Mouse (Mus musculus) spleen, adult 12 weeks (tissue): ENCODE results near the gene Babam2.

Experiments used
- DNase-seq: peaks from one replicate; pipeline ENCODE4 v3.0.0; 2022; ENCODE audit warnings: low spot score

Babam2 gene

GRCm38 (mm10) chr5:31697644-31698296, at the start of gene Babam2:
TSS of gene Babam2 (plus strand) at chr5:31697684.
- peak; percentile 96 for DNase-seq

- no peak for DNase-seq
Measured at GRCm38 (mm10) chr5:31650518-31651288, 46.8 kb upstream of the Babam2 start.

- no peak for DNase-seq
Measured at GRCm38 (mm10) chr5:31655688-31656190, 41.7 kb upstream of the Babam2 start.

GRCm38 (mm10) chr5:31666176-31666575, 31.3 kb upstream of the Babam2 start:
- no peak for DNase-seq

GRCm38 (mm10) chr5:31668325-31668968, 29.0 kb upstream of the Babam2 start:
- no peak for DNase-seq

- DNase-seq: no peak
Measured at GRCm38 (mm10) chr5:31669984-31670383, 27.5 kb upstream of the Babam2 start.

GRCm38 (mm10) chr5:31671137-31671536, 26.3 kb upstream of the Babam2 start:
- DNase-seq: no peak

- no peak for DNase-seq
Measured at GRCm38 (mm10) chr5:31673431-31673830, 24.1 kb upstream of the Babam2 start.

- no peak for DNase-seq
Measured at GRCm38 (mm10) chr5:31678000-31678399, 19.5 kb upstream of the Babam2 start.

GRCm38 (mm10) chr5:31680183-31680582, 17.3 kb upstream of the Babam2 start:
- DNase-seq: no peak

- no peak for DNase-seq
Measured at GRCm38 (mm10) chr5:31682305-31682704, 15.2 kb upstream of the Babam2 start.

GRCm38 (mm10) chr5:31686040-31686439, 11.4 kb upstream of the Babam2 start:
- DNase-seq: peak; percentile 22

- DNase-seq: no peak
Measured at GRCm38 (mm10) chr5:31687972-31688371, 9.5 kb upstream of the Babam2 start.

GRCm38 (mm10) chr5:31693191-31693590, 4.3 kb upstream of the Babam2 start:
- DNase-seq: no peak

- DNase-seq: no peak
Measured at GRCm38 (mm10) chr5:31696971-31697643, 377 bp upstream of the Babam2 start, which contains the start of gene Rbks. TSS of gene Rbks (minus strand) at chr5:31697627.

GRCm38 (mm10) chr5:31698297-31698726, 828 bp downstream of the Babam2 start:
- DNase-seq: peak; percentile 88

GRCm38 (mm10) chr5:31698931-31699330, 1.4 kb downstream of the Babam2 start:
- DNase-seq: no peak

- no peak for DNase-seq
Measured at GRCm38 (mm10) chr5:31699397-31699796, 1.9 kb downstream of the Babam2 start.

GRCm38 (mm10) chr5:31704971-31705370, 7.5 kb downstream of the Babam2 start:
- no peak for DNase-seq

- DNase-seq: no peak
Measured at GRCm38 (mm10) chr5:31706826-31707225, 9.3 kb downstream of the Babam2 start.

GRCm38 (mm10) chr5:31709389-31709788, 11.9 kb downstream of the Babam2 start:
- DNase-seq: no peak

- no peak for DNase-seq
Measured at GRCm38 (mm10) chr5:31713280-31713711, 15.8 kb downstream of the Babam2 start.
